Mouse (Mus musculus): ENCODE results near the gene Mmgt2.
"Not testable (repeated sequence)": the region's sequence is repeated elsewhere in the genome, so short reads cannot be mapped to it uniquely, and the experiment has no call there.

Gene Mmgt2

DNA sequence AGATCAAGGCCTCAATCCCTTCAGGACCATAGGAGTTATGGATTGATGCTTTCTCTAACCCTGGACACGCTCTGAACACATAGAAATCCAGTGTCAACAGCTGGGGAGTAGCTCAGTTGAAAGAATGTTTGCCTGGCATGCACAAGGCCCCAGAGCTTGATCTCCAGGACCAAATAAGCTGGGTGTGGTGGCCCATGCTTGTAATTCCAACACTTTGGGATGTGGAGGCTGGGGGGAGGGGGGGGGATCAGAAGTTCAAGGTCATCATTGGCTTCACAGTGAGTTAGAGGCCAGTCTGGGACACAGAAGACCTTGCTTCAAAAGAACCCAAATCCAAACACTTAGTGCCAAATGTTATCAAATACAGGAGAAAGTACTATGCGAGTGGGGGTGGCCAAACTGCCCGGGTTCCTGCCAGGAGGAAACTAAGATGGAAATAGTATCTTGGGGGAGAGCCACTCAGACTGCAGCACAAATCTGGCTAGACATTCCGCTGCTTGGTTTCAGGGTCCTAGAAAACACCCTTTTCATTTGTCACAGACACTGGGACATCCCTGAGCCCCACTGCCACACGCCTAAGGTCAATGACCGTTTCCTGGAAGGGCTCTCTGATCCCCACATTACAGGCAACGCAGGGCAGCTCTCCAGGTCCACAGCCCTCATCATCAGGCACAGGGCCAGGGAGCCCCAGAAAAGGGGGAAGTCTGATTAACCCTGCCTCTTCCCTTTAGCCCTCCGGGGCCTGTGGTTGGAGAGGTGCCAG is 2.6 kb upstream of the Mmgt2 start:
- no peak for DNase-seq (ENCODE audit: low spot score)

DNA sequence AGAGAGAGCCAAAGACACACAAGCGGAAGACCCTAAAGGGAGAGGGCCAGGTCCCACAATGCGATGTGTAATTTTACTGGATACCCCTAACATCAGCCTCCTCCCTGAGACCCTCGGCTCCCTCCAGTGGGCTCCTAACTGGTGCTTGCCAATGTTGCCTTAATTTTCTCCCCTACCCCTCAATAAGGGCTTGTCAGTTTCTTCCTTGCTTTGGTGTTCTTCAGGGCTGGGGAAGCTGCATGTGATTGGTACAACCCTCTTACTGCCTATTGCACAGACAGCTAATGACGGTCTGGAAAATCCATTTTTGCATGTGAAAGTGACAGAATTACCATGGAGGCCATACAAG is 2.0 kb upstream of the Mmgt2 start:
- DNase-seq (ENCODE audit: low spot score), result no peak

DNA sequence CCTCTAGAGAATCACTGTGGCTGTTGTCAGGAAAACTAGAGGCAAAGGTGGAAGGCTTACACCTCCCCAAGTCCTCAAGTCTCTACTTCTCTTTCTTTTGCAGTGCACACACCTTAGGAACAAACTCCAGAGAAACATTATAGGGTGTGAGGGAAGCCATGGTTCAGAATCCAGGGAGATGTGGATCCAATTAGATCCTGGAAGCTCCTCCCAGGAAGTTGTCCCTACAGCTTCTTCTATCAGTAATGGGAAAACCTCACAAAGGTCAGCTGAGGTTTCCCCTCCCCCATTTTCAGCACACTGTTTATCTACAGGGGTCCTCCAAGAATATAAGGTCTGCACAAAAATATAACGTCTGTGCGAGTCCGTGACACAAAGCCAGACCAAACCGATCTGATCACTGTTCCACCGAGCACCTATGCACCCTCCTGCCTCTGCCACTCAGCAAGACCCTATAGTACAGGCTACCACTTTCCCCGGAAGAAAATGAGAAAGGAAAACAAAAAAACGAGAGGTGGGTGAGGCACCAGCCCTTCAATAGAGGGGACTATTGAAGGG is 1.4 kb upstream of the Mmgt2 start:
- DNase-seq (ENCODE audit: low spot score), result no peak

DNA sequence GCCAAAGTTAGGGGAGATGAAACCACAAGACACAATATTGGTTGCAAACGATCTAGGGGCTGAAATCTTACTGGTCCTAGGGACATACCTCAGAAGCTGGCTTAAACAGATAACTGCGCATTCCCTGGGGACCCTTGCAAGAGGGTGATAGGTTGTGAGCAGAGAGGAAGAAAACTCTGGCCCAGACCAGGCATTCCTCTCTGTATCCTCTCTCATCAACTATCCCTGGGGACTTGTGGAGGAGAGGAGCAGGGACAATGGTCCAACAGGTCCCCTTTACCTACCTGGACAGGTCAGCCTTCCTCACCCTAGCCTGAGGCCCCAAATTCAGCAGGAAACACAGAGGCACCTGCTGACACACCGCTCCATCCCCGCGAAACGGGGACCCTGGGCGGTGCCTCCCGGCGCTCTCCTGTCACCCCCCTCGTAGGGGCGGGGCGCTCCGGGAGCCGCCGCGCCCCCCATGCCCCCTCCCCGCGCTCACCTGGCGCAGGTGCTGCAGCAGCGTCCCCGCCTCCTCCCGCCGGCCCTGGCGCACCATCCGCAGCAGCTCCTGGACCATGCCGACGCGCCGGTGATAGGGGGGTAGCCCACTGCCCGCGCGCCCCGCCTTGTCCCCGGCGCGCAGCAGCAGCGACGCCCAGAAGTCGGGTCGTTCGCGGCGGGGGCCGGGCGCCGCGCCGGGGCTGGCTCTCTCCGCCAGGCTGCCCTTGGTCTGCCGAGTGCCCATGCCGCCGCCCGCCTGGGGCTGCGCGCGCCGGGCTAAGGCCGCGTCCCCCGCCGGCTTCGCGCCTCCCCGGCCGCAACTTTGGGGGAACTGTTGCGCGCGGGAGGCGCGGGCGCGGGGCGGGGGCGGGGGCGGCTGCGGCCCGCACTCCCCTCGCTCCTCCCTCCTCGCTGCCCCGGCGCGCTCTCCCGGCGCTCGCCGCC is 538 bp upstream of the Mmgt2 start, which contains the start of gene Lrrc75a:
Gene Lrrc75a (minus strand): TSS at position 863 of the 930 bp plus-strand sequence.
- DNase-seq (ENCODE audit: low spot score), result peak; percentile 21

DNA sequence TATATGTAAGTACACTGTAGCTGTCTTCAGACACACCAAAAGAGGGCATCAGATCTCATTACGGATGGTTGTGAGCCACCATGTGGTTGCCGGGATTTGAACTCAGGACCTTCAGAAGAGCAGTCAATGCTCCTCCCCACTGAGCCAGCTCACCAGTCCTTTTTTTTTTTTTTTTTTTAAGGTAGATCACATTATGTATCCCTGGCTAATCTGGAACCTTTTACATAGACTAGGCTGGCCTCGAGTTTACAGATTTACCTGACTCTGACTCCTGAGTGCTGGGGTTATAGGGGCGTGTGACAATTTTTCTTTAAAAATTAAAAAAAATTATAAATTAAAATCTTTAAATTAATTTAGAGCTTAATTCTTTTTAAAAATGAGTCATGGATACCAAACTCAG is 1.3 kb downstream of the Mmgt2 start:
- DNase-seq (ENCODE audit: low spot score), result not testable (repeated sequence)

DNA sequence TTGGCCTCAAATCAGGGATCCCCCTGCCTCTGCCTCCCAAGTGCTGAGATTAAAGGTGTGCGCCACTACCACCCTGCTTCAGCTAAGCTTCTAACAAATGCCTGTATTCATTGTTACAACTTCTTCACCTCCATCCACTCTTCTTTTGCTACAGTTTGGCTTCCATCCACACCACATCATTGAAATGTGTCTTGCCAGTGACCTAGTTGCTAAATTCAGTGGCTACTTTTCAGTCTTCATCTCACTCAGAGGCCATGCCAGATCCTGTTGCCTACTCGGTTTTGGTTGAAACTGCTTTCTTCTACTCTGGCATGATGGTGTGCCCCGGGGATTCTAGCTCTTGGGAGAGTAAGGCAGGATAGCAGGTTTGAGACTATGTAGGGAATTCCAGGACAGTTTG is 3.1 kb downstream of the Mmgt2 start:
- peak; percentile 68 for DNase-seq (ENCODE audit: low spot score)

DNA sequence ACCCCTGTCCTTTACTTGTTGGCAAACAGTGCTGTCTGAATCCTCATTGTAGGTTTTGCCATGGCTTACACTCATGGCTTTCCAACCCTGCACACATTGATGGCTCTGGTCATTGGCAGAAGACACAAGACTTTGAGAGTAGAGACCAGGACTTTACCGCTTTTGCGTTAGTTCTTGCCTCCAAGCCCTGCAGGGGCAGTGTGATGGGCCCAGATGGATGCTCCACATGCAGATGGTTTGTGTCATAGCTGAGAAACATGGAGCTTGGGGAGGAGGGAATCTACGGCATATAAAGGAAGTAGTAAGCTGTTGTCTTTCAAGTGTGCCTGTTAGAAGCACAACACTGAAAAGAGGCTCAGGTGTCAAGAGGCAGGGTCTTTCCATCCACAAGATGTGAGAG is 3.6 kb downstream of the Mmgt2 start:
- DNase-seq (ENCODE audit: low spot score), result no peak

DNA sequence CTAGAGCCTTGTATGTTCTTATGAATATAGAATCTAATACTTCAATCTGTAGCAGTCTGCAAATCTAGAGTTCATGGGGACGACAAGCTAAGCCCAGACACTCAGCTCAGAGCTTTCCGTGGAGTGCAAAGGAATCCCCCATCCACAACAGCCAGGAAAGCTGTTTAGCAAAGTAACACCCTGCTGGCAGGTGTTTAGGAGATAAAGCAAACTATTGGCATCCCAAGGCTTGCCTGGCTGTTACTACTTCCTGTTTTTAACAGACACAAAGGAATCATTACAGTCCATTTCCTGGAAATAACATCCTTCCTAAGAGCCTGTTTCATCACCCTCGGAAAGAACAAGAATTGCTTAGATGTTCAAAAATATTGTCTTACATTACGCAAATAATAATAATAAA is 12.4 kb downstream of the Mmgt2 start:
- DNase-seq (ENCODE audit: low spot score), result no peak

DNA sequence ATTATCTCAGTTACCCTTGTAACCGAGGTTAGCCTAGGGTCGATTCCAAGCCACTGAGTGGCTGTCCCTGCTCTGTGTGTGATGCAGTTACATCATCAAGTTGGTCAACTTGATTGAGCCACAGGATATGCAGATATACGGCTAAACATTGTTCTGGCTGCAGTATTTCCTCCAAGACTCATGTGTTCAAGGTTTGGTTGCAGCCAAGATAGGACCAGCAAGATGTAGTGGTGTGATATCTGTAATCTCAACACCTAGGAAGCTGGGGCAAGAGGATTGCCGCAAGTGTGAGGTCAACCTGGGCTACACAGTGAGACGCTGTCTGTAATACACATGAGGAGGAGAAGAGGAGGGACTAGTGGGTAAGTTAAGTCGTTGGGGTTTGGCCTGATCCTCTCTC is 15.8 kb downstream of the Mmgt2 start:
- no peak for DNase-seq (ENCODE audit: low spot score)

DNA sequence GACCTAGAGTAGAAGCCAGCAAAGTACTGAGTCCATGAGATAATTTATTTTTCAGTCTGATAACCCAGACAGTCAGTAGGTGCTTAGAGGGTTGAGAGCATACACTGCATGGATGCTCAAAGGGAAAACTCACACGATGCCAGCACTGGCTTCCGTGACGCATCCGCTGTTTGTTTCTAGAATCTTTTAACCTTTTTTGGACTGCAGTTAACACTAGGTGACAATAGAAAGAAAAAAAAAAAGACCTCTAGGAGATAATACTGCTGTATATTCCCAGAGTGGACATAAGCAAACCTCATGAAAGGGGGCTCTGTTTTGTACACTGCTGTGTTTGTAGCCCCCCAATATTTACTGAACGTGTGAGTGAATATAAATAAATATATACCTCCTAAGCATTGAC is 20.5 kb downstream of the Mmgt2 start:
- DNase-seq (ENCODE audit: low spot score), result no peak

DNA sequence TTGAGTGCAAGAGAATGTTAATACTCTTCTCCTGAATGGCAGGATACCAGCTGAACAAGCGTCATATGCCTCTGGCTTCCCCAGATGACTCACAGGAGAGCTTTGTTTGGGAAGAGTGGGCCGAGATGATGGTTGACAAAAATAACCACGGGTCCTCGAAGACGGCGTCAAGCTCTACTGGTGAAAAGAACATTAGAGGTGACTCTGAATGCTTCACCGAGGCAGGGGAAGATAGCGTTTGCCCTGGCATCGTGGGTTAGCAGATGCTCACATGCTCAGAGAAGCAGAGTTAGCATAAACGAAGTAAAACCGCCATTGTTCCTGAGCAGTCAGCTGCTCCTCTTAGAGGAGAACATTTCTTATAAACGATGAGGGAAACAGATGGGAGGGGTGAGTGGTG is 21.0 kb downstream of the Mmgt2 start:
- DNase-seq (ENCODE audit: low spot score), result no peak

DNA sequence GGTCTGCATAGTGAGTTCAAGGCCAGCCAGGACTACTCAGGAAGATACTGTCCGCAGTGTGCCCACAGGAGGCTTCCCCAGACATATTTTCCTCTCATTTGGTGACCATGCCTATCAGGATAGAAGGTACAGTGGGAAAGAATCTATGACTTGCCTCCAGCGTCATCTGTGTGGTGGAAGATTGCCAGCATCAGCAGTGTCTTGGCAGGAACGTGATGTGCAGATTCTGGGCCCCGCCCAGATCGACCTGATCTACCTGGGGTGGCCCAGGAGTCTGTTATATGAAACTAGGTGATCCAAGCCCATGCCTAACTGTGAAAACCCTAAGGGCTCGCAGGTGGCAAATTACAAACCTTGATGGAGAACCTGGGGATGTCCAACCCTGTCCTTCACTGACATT is 21.5 kb downstream of the Mmgt2 start:
- no peak for DNase-seq (ENCODE audit: low spot score)

DNA sequence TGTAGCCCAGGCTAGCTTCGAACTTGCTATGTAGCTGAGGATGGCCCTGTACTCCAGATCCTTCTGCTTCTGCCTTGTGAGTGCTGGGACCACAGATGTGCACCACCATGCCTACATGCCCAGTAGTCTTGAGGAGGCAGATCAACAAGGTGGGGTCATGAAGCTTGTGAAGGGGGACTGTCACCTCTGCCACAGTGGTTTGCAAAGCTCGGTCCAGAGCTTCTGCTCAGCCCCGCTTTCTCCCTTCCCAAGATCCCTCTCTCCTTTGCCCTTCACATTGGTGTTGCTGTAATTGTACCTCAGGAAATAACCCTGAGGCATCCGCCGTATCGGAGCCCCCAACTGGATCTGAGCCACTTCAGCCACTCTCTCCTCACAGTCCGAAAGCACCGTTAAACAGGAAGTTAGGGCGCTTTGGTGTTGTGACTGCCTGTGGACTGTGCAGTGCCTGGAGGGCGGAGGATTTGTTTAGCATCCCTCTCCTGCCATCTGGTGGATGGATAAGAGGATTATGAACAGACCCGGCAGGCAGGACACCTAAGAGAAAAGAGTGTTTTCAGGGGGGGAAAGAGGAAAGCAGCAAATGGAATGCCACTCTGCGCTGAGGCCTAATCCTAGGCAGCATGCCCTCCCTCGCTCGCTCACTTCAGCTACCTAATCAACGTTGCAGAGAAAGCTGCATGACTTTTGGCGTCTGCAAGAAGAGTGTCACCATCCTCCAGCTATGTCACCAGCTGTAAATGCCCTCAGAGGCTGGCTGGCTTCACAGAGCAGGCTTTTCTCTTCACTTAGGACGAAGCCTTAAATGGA is 27.2 kb downstream of the Mmgt2 start:
- peak; percentile 84 for DNase-seq (ENCODE audit: low spot score)

DNA sequence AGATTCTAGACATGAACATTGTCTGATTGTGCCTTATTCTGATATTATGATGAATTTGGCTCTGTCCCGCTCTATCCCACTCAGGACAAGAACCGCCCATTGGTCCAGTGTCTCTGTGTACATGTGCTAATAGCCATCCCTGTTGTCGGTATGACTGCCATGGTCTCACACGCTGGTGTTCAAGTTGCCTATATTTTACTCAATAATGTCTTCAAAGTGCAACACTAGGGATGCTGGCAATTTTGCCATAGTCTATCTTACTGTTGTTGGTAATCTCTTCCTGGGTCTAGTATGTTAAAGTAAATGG is 27.8 kb downstream of the Mmgt2 start:
- no peak for DNase-seq (ENCODE audit: low spot score)

DNA sequence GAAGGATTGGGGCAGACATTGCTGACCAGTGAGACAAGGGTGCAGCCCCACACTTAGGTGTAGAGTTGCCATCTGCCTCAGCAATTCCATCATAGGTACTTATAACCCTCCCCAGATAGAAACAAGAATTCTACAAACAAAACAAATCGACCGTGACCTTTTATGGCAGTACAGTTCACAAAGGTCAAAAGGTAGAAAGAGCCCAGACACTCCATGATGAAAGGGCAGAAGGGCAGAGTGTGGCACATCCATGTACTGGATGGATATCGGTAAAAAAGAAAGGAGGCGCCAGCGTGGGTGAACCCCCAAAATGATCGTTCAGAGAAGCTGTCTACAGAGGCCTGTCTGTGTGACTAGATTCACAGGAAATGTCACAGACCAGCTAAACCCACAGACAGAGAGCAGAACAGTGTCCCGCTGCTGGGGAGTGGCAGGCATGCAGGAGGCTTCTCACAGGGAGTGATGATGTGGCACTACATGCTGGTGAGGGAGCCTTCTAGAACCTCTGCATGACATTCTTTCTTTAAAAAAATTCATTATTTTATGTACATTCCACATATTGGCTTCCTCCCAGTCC is 30.4 kb downstream of the Mmgt2 start:
- DNase-seq (ENCODE audit: low spot score), result no peak

DNA sequence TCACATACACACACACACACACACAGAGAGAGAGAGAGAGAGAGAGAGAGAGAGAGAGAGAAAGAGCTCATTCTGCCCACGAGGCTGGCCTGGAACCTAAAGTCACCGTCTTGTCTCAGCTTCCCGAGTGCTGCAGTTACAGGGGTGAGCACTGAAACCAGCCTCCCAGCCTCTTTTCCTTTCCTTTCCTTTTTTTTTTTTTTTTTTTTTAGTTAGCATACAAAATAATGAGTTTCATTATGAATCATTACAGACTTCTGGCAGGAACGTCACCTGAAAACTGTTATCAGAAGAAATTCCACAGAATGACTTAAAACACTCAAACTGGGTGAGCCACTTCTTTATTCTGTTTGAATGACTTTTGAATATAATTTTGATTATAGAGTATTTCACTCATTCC is 31.5 kb downstream of the Mmgt2 start:
- no peak for DNase-seq (ENCODE audit: low spot score)

DNA sequence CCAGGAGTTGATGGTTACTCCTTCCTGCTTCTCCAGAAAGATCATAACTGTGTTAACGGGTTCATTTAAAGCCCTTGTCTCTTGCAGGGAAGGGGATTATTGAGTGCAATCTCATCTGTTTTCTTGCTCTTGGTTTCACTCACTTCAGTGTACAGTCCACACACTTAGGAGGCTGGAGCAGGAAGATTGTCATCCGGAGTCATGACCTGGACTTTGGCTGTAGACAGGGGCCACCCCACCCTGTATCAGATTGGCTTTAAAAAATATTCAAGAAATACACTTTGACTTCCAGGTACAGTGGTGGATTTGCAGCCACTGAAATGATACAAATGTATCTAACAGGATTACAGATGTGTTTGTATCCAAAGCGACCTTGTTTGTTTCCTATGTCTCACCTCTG is 43.1 kb downstream of the Mmgt2 start:
- no peak for DNase-seq (ENCODE audit: low spot score)

DNA sequence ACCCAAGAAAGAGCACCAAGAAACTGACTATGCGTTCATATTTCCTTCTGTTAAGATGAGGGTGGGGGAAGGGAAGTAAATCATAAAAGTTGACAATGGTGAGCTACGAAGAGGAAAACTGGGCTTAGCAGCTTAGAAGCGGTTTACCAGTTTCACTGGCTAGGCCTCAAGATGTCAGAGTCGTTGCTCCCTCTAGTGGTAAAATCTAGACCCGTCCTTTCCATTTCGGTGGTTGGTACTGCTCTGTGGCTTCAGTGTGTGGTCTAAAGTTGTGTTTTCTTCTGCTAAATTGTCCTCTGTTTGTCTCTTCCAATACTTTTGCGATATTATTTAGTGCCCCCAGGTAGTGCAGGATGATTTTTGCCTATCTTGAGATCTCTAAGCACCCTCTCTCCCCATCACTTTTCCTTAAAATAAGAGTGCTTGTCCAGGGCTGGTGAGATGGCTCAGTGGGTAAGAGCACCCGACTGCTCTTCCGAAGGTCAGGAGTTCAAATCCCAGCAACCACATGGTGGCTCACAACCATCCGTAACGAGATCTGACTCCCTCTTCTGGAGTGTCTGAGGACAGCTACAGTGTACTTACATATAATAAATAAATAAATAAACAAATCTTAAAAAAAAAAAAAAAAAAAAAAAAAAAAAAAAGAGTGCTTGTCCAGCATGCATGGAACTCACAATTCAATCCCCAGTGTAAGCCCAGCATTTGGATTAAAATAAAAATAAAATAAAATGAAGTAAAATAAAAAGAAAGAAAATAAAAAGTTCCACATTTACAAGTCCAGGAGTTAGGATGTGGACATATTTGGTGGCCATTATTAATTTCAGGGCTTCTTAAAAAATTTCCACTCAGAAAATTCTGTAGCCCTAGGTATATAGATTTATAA is 45.1 kb downstream of the Mmgt2 start:
- DNase-seq (ENCODE audit: low spot score), result peak; percentile 82

DNA sequence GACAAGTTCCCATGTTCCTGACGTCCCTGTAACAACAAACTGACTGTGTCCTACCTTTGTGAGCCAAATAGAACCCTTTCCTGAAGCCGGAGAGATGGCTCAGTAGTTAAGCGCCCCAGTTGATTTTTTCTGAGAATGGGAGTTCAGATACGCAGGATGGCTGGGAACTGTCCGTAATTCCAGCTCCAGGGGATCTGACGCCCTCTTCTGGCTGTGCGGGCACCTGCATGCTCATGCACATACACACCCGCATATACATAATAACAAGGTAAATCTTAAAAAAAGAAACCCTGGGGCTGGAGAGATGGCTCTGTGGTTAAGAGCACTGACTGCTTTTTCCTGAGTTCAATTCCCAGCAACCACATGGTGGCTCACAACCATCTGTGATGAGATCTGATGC is 46.7 kb downstream of the Mmgt2 start:
- DNase-seq (ENCODE audit: low spot score), result no peak

DNA sequence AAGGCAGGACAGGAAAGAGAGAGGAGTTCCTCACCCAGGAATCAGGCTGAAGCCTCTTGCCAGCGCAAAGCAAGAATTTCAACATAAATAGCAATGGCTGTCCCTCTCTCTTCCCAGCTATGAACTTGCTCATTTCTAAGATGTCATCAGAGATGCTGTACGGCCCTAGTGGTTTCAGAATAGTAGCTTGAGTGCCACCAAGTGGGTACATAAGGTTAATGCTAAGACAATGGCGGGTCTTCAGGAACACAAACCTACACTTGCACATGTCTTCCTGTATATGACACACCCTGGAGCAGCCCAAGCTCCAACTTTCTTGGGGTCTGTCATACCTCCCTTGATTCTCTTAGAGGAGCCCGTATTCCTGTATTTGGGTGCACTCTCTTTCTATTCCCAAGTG is 51.3 kb downstream of the Mmgt2 start:
- no peak for DNase-seq (ENCODE audit: low spot score)

DNA sequence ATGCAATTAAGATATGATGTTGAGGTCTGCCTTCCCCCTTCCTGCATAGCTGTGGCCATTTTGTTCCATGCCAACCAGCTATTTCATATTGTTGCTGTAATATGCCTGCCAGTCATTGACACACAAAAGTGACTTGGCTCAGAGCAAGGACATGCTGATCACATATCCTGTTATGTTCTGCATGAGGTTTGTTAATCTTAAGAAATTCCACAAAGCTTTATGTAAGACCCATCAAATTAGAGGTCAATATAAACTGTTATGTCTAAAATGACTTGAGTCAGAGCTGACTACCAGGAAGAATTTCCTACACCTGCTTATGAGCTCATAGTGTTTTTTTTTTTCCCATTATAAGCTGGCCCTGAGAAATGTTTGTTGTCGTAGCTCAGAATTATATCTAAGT is 52.8 kb downstream of the Mmgt2 start:
- peak; percentile 10 for DNase-seq (ENCODE audit: low spot score)

All from adipocyte (in vitro differentiated cells).